Mouse (Mus musculus): Measurements from ENCODE around the gene C1ql1.

- TF ChIP-seq POLR2A (IDR thresholded peaks at IDR 0.05; ENCODE audit: insufficient read depth, low read length) = no peak
- TF ChIP-seq CTCF (IDR thresholded peaks at IDR 0.05; ENCODE audit: low read depth, low read length) = no peak
- TF ChIP-seq EP300 (IDR thresholded peaks at IDR 0.05; ENCODE audit: insufficient read depth, low read depth, low read length) = no peak
Observed at GRCm38 (mm10) chr11:102902107-102902506, 44.4 kb downstream of the C1ql1 start.

All from ES-Bruce4 (cell line).